Mouse (Mus musculus): Measurements from ENCODE around the gene Mipol1.

- TF ChIP-seq TAL1 (IDR thresholded peaks at IDR 0.05; ENCODE audit: low read length) (no peak), GATA1 (IDR thresholded peaks at IDR 0.05; ENCODE audit: low read length) (no peak)
Measured at GRCm38 (mm10) chr12:57505329-57505728, 275.1 kb downstream of the Mipol1 start.
